Mouse (Mus musculus): ENCODE data around the gene Zfp974. TPM values are rescaled to one million over a fixed set of nuclear protein-coding genes. Genes with fewer than 3 reads are reported as not detected.
A peak's percentile ranks its signal among the peaks of the same experiment; 100 is the strongest.
"Not testable (repeated sequence)": the region's sequence is repeated elsewhere in the genome, so short reads cannot be mapped to it uniquely, and the experiment has no call there.

Zfp974 gene
- polyA plus RNA-seq, 1 experiment from 2014 or later = 17.3 TPM

GRCm38 (mm10) chr7:27900601-27901000 is 28.7 kb downstream of the Zfp974 start:
- WGBS = 94% methylated on average over 4 of the region's 4 CpGs

GRCm38 (mm10) chr7:27881721-27882120 is 47.5 kb downstream of the Zfp974 start:
- H3K27ac ChIP-seq (ENCODE audit: low read depth, low read length) = no peak overlapping the region
- WGBS = 94% methylated on average over 4 of the region's 4 CpGs
- no peaks in the 10 kb centered on the region for H3K9me3 ChIP-seq (ENCODE audit: control insufficient read depth, low read length)
- ATAC-seq (ENCODE audit: low read depth) = no peak
- H3K4me1 ChIP-seq (ENCODE audit: control insufficient read depth, insufficient read depth, low read length) = no peaks in the 10 kb centered on the region
- peaks cover 3% of the 10 kb centered on the region; the same call in 1 of the 2 replicates for H3K36me3 ChIP-seq (ENCODE audit: control insufficient read depth, insufficient read depth, low read length)
- H3K9ac ChIP-seq (replicated peaks; ENCODE audit: low read depth, low read length) = no peak overlapping the region
- H3K4me2 ChIP-seq (ENCODE audit: low read depth, low read length) = no peak overlapping the region
- H3K4me3 ChIP-seq (ENCODE audit: low read depth, low read length) = no peak overlapping the region
- H3K27me3 ChIP-seq (ENCODE audit: control insufficient read depth, insufficient read depth, low read length) = no peaks in the 10 kb centered on the region

More at GRCm38 (mm10) chr7:27900601-27901000, 28.7 kb downstream of the Zfp974 start:
- H3K4me1 ChIP-seq (ENCODE audit: control insufficient read depth, insufficient read depth, low read length) = no peaks in the 10 kb centered on the region
- no peak overlapping the region for H3K4me3 ChIP-seq (ENCODE audit: low read depth, low read length)
- no peaks in the 10 kb centered on the region for H3K9me3 ChIP-seq (ENCODE audit: control insufficient read depth, low read length)
- no peaks in the 10 kb centered on the region for H3K27me3 ChIP-seq (ENCODE audit: control insufficient read depth, insufficient read depth, low read length)
- H3K4me2 ChIP-seq (ENCODE audit: low read depth, low read length) = no peak overlapping the region
- no peak overlapping the region for H3K9ac ChIP-seq (replicated peaks; ENCODE audit: low read depth, low read length)
- H3K36me3 ChIP-seq (ENCODE audit: control insufficient read depth, insufficient read depth, low read length) = no peaks in the 10 kb centered on the region
- no peak overlapping the region for H3K27ac ChIP-seq (ENCODE audit: low read depth, low read length)
- no peak for ATAC-seq (ENCODE audit: low read depth)

DNA sequence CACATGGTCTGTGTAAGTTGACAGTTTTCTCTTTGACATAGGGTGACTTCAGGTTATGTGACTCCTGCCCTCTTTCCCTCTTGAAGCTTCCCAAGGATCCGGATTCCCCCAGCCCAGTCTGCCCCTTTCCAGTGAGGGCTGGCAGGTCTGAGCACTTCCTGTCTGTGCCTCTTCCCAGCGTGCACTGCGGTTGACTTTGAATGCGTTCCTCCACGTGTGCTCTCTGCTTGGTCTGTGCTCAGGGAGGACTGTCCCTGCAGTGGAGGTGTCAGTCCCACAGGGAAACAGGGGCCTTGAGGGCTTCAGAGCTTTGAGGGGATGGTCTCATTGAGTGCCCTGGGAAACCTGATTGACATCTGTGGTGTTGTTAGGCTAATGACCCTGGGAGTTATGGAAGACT is 66.7 kb downstream of the Zfp974 start:
- H3K27me3 ChIP-seq (ENCODE audit: control insufficient read depth, insufficient read depth, low read length); H3K9me3 ChIP-seq (ENCODE audit: control insufficient read depth, low read length); H3K4me2 ChIP-seq (ENCODE audit: low read depth, low read length); ATAC-seq (ENCODE audit: low read depth); H3K9ac ChIP-seq (replicated peaks; ENCODE audit: low read depth, low read length); H3K36me3 ChIP-seq (ENCODE audit: control insufficient read depth, insufficient read depth, low read length); H3K27ac ChIP-seq (ENCODE audit: low read depth, low read length); H3K4me3 ChIP-seq (ENCODE audit: low read depth, low read length); H3K4me1 ChIP-seq (ENCODE audit: control insufficient read depth, insufficient read depth, low read length): not testable (repeated sequence)
- 89% methylated on average over 5 of the region's 5 CpGs for WGBS

- ATAC-seq (ENCODE audit: low read depth) = peak; percentile 81; the same call in 1 of the 2 replicates
- Histone ChIP-seq H3K4me1 (ENCODE audit: control insufficient read depth, insufficient read depth, low read length) (peaks cover 4% of the 10 kb centered on the region; the same call in 1 of the 2 replicates), H3K27ac (ENCODE audit: low read depth, low read length) (no peak overlapping the region), H3K4me3 (ENCODE audit: low read depth, low read length) (peak overlapping the region; percentile 34), H3K9me3 (ENCODE audit: control insufficient read depth, low read length) (no peaks in the 10 kb centered on the region), H3K27me3 (ENCODE audit: control insufficient read depth, insufficient read depth, low read length) (no peaks in the 10 kb centered on the region), H3K9ac (replicated peaks; ENCODE audit: low read depth, low read length) (peak overlapping the region; percentile 51), H3K36me3 (ENCODE audit: control insufficient read depth, insufficient read depth, low read length) (no peaks in the 10 kb centered on the region), H3K4me2 (ENCODE audit: low read depth, low read length) (peak overlapping the region; percentile 64)
- under 1% methylated on average over 22 of the region's 22 CpGs for WGBS
These were observed 68.6 kb downstream of the Zfp974 start for GRCm38 (mm10) chr7:27860396-27861235.

- Histone ChIP-seq H3K9me3 (ENCODE audit: control insufficient read depth, low read length) (no peaks in the 10 kb centered on the region), H3K27me3 (ENCODE audit: control insufficient read depth, insufficient read depth, low read length) (no peaks in the 10 kb centered on the region), H3K27ac (ENCODE audit: low read depth, low read length) (no peak overlapping the region), H3K36me3 (ENCODE audit: control insufficient read depth, insufficient read depth, low read length) (no peaks in the 10 kb centered on the region), H3K4me2 (ENCODE audit: low read depth, low read length) (peak overlapping the region; percentile 64), H3K9ac (replicated peaks; ENCODE audit: low read depth, low read length) (peak overlapping the region; percentile 7; the same call in 1 of the 2 replicates), H3K4me1 (ENCODE audit: control insufficient read depth, insufficient read depth, low read length) (peaks cover 4% of the 10 kb centered on the region; the same call in 1 of the 2 replicates), H3K4me3 (ENCODE audit: low read depth, low read length) (peak overlapping the region; percentile 34)
- 35% methylated on average over 10 of the region's 10 CpGs for WGBS
- ATAC-seq (ENCODE audit: low read depth) = no peak
These were observed 69.7 kb downstream of the Zfp974 start for GRCm38 (mm10) chr7:27859301-27860251.

Other genes starting within 250 kb of the Zfp974 start
- gene Zfp607b, start 240.1 kb downstream of the Zfp974 start, polyA plus RNA-seq (2014; fragmentation: Nextera tagmentation; extraction: Ambion mirVana) = 12.2 and 13.1 TPM in 2 replicates
- 98.5 and 117 TPM in 2 replicates for gene Zfp60, start 198.1 kb downstream of the Zfp974 start, polyA plus RNA-seq (2014; fragmentation: Nextera tagmentation; extraction: Ambion mirVana)
- 1.5 and 2.5 TPM in 2 replicates for gene Zfp626, start 122.3 kb downstream of the Zfp974 start, polyA plus RNA-seq (2014; fragmentation: Nextera tagmentation; extraction: Ambion mirVana)
- gene Zfp59, start 90.9 kb downstream of the Zfp974 start, polyA plus RNA-seq (2014; fragmentation: Nextera tagmentation; extraction: Ambion mirVana) = 10.2 and 11.5 TPM in 2 replicates
- gene Zfp607a, start 71.9 kb downstream of the Zfp974 start, polyA plus RNA-seq (2014; fragmentation: Nextera tagmentation; extraction: Ambion mirVana) = 1.0 and 1.4 TPM in 2 replicates
- gene Zfp780b, start 49.7 kb upstream of the Zfp974 start, polyA plus RNA-seq (2014; fragmentation: Nextera tagmentation; extraction: Ambion mirVana) = 34.7 and 35.2 TPM in 2 replicates
- 7.0 and 7.3 TPM in 2 replicates for gene Zfp850, start 84.7 kb upstream of the Zfp974 start, polyA plus RNA-seq (2014; fragmentation: Nextera tagmentation; extraction: Ambion mirVana)
- 275 TPM in 2 replicates for gene Psmc4, start 120.6 kb upstream of the Zfp974 start, polyA plus RNA-seq (2014; fragmentation: Nextera tagmentation; extraction: Ambion mirVana)
- gene Fcgbp, start 141.8 kb upstream of the Zfp974 start, polyA plus RNA-seq (2014; fragmentation: Nextera tagmentation; extraction: Ambion mirVana) = 0.39 and 0.91 TPM in 2 replicates
- gene 9530053A07Rik, start 200.0 kb upstream of the Zfp974 start, polyA plus RNA-seq (2014; fragmentation: Nextera tagmentation; extraction: Ambion mirVana) = 0.08 and 0.15 TPM in 2 replicates
- 22.2 and 25.3 TPM in 2 replicates for gene Fbl, start 240.2 kb upstream of the Zfp974 start, polyA plus RNA-seq (2014; fragmentation: Nextera tagmentation; extraction: Ambion mirVana)

Data from neural tube, embryonic 14.5 days (tissue).